Mouse (Mus musculus) heart, postnatal 0 days (tissue): ENCODE measurements at regions not wholly inside any gene's neighbourhood (a gene's known extent, or its start where the extent isn't known, plus 50 kb on each side); places are given as distances from the start of the nearest gene placed in this dataset.

Experiments used
- CTCF ChIP-seq: IDR thresholded peaks from 2 replicates; pipeline ENCODE4 v1.5.1; 2016; ENCODE audit warnings: antibody characterized with exemption, control low read depth, low read depth
- EP300 ChIP-seq: IDR thresholded peaks from 2 replicates; pipeline ENCODE4 v1.6.1; 2016; ENCODE audit warnings: antibody characterized with exemption, low read depth

- TF ChIP-seq CTCF = no peak
- no peak for TF ChIP-seq EP300
These were observed 144.1 kb upstream of the Mki67 start for GRCm38 (mm10) chr7:135860288-135860687.
